Mouse (Mus musculus) midbrain, embryonic 16.5 days (tissue): ENCODE measurements at regions not wholly inside any gene's neighbourhood (a gene's known extent, or its start where the extent isn't known, plus 50 kb on each side); places are given as distances from the start of the nearest gene placed in this dataset.

ENCODE experiments used
- ATAC-seq: fragments of 200-750 bp; cut with Nextera tagmentation; 2 replicates; pipeline ENCODE4 v1.8.0; 2017; ENCODE audit warnings: moderate TSS enrichment
- H3K27ac ChIP-seq: fragments of 300-500 bp; sonication (generic); 2 replicates; pipeline ENCODE4 v1.5.1; 2014; ENCODE audit warnings: mild to moderate bottlenecking, low read length, mixed read lengths
- H3K27me3 ChIP-seq: fragments of 300-500 bp; sonication (generic); 2 replicates; pipeline ENCODE4 v1.6.1; 2014; ENCODE audit warnings: low read depth, low read length, mixed read lengths; ENCODE audit not compliant: control insufficient read depth, insufficient read depth
- H3K36me3 ChIP-seq: fragments of 300-500 bp; sonication (generic); 2 replicates; pipeline ENCODE4 v1.6.1; 2014; ENCODE audit warnings: mild to moderate bottlenecking, low read length, moderate library complexity, mixed read lengths; ENCODE audit not compliant: control insufficient read depth, insufficient read depth
- H3K4me1 ChIP-seq: fragments of 300-500 bp; sonication (generic); 2 replicates; pipeline ENCODE4 v1.6.1; 2014; ENCODE audit warnings: mild to moderate bottlenecking, low read length, mixed read lengths; ENCODE audit not compliant: control insufficient read depth, insufficient read depth
- H3K4me2 ChIP-seq: fragments of 300-500 bp; sonication (generic); 2 replicates; pipeline ENCODE4 v1.6.1; 2014; ENCODE audit warnings: mild to moderate bottlenecking, low read length, mixed read lengths
- H3K4me3 ChIP-seq: fragments of 300-500 bp; sonication (generic); 2 replicates; pipeline ENCODE4 v1.5.1; 2014; ENCODE audit warnings: low read depth, mild to moderate bottlenecking, low read length, moderate library complexity, mixed read lengths
- H3K9ac ChIP-seq: fragments of 300-500 bp; sonication (generic); 2 replicates; pipeline ENCODE4 v1.6.1; 2014; ENCODE audit warnings: low read depth, low read length, mixed read lengths
- H3K9me3 ChIP-seq: fragments of 300-500 bp; sonication (generic); replicated peaks from 2 replicates; pipeline ENCODE4 v1.6.1; 2014; ENCODE audit warnings: mild to moderate bottlenecking, low read length, mixed read lengths; ENCODE audit not compliant: control insufficient read depth, poor library complexity, severe bottlenecking
- WGBS: fragments of 180-500 bp; shearing (Covaris S2); extraction: QIAGEN DNeasy Blood & Tissue Kit; methylation state at CpG from one replicate; pipeline ENCODE4 v1.1.7; 2014; 5-methylcytosine and 5-hydroxymethylcytosine counted together

GRCm38 (mm10) chr6:127266813-127267165 is 114.8 kb upstream of the Ccnd2 start:
- Histone ChIP-seq H3K36me3 (no peaks in the 10 kb centered on the region), H3K27ac (no peak overlapping the region), H3K9ac (no peak overlapping the region), H3K9me3 (no peaks in the 10 kb centered on the region), H3K4me2 (peak overlapping the region; percentile 63), H3K27me3 (no peaks in the 10 kb centered on the region), H3K4me1 (peaks cover 8% of the 10 kb centered on the region; the same call in 1 of the 2 replicates), H3K4me3 (no peak overlapping the region; the same call in 1 of the 2 replicates)
- 35% methylated on average over 10 of the region's 10 CpGs for WGBS
- ATAC-seq, result 0 out of 2 replicates have a peak, but pooled peaks have one; percentile 34

GRCm38 (mm10) chr6:127269021-127269420 is 117.0 kb upstream of the Ccnd2 start:
- H3K4me1 ChIP-seq, result peaks cover 8% of the 10 kb centered on the region; the same call in 1 of the 2 replicates
- H3K9me3 ChIP-seq, result no peaks in the 10 kb centered on the region
- no peak overlapping the region for H3K9ac ChIP-seq
- H3K4me3 ChIP-seq, result no peak overlapping the region
- H3K36me3 ChIP-seq, result no peaks in the 10 kb centered on the region
- no peak overlapping the region for H3K27ac ChIP-seq
- no peak for ATAC-seq
- no peaks in the 10 kb centered on the region for H3K27me3 ChIP-seq
- H3K4me2 ChIP-seq, result no peak overlapping the region
- 86% methylated on average over 4 of the region's 4 CpGs for WGBS

DNA sequence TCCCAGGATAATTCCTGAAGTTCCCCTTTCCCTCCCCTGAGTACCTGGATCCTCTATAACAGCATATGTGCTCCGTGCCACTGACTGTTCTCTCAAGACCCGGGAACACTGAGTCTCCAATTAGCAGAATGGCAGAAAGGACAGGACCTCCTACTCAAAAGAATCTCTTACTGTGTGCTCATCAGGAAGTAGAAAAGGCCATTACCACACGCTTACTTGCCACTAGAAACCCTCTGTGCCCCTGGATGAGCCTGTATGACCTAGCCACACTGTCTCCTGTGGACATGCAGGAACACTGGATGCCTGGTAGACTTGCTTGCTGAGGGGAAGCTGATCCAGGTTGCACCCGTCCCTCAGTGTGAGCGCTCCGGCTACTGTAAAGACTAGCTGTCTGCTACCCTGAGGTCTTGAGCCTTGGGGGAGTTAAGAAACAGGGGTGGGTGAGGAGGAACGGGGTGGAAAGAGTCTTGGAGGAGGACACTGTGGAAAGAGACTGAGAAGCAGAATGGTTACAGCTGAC is 117.6 kb upstream of the Ccnd2 start:
- no peaks in the 10 kb centered on the region for H3K36me3 ChIP-seq
- peaks cover 8% of the 10 kb centered on the region; the same call in 1 of the 2 replicates for H3K4me1 ChIP-seq
- 81% methylated on average over 7 of the region's 7 CpGs for WGBS
- H3K9me3 ChIP-seq, result no peaks in the 10 kb centered on the region
- H3K4me3 ChIP-seq, result no peak overlapping the region
- H3K27me3 ChIP-seq, result no peaks in the 10 kb centered on the region
- H3K9ac ChIP-seq, result no peak overlapping the region
- no peak overlapping the region for H3K4me2 ChIP-seq
- no peak overlapping the region for H3K27ac ChIP-seq
- ATAC-seq, result no peak

DNA sequence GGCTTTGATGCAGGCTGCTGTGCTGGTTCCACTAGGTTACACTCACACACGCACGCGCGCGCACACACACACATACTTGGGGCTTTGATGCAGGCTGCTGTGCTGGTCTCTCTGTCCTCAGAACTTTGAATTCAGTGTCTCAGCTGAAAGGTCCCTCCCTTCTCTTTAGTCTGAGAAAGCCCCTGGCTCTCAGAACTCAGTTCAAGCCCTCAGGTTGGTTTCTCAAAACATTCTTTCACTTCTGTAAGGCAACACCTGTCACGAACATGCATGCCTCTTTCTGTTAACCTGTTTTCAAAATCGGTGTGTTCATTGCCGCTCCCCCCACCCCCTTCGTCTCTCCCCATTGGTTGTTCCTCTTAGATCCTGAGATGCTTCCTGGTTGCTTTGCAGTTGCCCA is 118.8 kb upstream of the Ccnd2 start:
- H3K9ac ChIP-seq, result no peak overlapping the region
- no peak for ATAC-seq
- 88% methylated on average over 9 of the region's 9 CpGs for WGBS

DNA sequence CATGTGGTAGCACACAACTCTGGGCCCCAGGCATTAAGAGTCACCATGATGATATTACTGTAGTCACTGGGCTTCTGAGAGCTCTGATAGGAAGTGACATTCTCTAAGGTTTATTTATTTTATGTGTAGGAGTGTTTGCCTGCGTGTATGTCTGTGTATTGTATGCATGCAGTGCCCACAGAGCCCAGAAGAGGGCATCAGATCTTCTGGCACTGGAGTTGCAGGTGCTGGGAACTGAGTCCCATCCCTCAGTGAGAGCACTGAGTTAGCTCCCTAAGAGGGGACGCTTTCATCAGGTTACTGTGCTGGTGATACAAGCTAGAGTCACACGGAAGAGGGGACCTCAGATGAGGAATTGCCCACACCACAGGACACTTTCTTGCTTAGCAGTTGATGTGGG is 119.4 kb upstream of the Ccnd2 start:
- Histone ChIP-seq H3K4me2 (no peak overlapping the region), H3K9ac (no peak overlapping the region), H3K9me3 (no peaks in the 10 kb centered on the region), H3K4me3 (no peak overlapping the region), H3K27me3 (no peaks in the 10 kb centered on the region), H3K27ac (no peak overlapping the region), H3K36me3 (no peaks in the 10 kb centered on the region), H3K4me1 (peaks cover 3% of the 10 kb centered on the region; the same call in 1 of the 2 replicates)
- 97% methylated on average over 3 of the region's 3 CpGs for WGBS
- no peak for ATAC-seq

More for the DNA sequence above, 118.8 kb upstream of the Ccnd2 start:
- H3K9me3 ChIP-seq, result no peaks in the 10 kb centered on the region
- H3K4me2 ChIP-seq, result no peak overlapping the region
- H3K4me3 ChIP-seq, result no peak overlapping the region
- H3K27ac ChIP-seq, result no peak overlapping the region
- peaks cover 8% of the 10 kb centered on the region; the same call in 1 of the 2 replicates for H3K4me1 ChIP-seq
- no peaks in the 10 kb centered on the region for H3K36me3 ChIP-seq
- H3K27me3 ChIP-seq, result no peaks in the 10 kb centered on the region

DNA sequence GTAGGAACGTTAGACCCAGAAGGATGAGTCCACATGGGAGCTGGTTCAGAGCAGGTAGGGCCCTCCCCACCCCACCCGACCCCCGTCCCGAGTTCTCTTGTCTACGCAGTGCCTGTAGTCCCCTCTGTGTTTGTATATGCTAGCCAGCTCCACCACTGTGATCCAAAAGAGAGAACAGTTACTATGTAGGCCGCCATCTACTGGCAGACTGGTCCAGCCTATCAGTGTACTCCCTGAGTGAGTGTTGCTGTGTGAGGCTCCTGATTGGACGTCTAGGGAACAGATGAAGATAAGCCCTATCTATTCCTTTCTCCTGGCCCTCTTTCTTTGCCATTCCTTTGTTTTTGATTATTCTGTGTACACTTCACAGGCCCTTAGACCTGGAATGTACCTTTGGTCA is 120.6 kb upstream of the Ccnd2 start:
- Histone ChIP-seq H3K4me2 (no peak overlapping the region), H3K4me1 (no peaks in the 10 kb centered on the region), H3K9me3 (no peaks in the 10 kb centered on the region), H3K27me3 (no peaks in the 10 kb centered on the region), H3K4me3 (no peak overlapping the region), H3K36me3 (no peaks in the 10 kb centered on the region), H3K27ac (no peak overlapping the region), H3K9ac (no peak overlapping the region)
- WGBS, result 57% methylated on average over 7 of the region's 7 CpGs
- ATAC-seq, result no peak

- no peak overlapping the region for H3K9ac ChIP-seq
- no peak overlapping the region for H3K4me3 ChIP-seq
- H3K9me3 ChIP-seq, result no peaks in the 10 kb centered on the region
- H3K4me2 ChIP-seq, result no peak overlapping the region
- WGBS, result 94% methylated on average over 9 of the region's 9 CpGs
- H3K27ac ChIP-seq, result no peak overlapping the region
- no peaks in the 10 kb centered on the region for H3K36me3 ChIP-seq
- H3K27me3 ChIP-seq, result no peaks in the 10 kb centered on the region
- ATAC-seq, result no peak
- H3K4me1 ChIP-seq, result no peaks in the 10 kb centered on the region
Observed at GRCm38 (mm10) chr6:127274732-127275429, 122.9 kb upstream of the Ccnd2 start.

GRCm38 (mm10) chr6:127275430-127275784 is 123.4 kb upstream of the Ccnd2 start:
- Histone ChIP-seq H3K9me3 (no peaks in the 10 kb centered on the region), H3K27me3 (no peaks in the 10 kb centered on the region), H3K36me3 (no peaks in the 10 kb centered on the region), H3K9ac (no peak overlapping the region), H3K4me1 (no peaks in the 10 kb centered on the region), H3K4me3 (no peak overlapping the region), H3K27ac (no peak overlapping the region), H3K4me2 (no peak overlapping the region)
- no peak for ATAC-seq
- 95% methylated on average over 2 of the region's 2 CpGs for WGBS

DNA sequence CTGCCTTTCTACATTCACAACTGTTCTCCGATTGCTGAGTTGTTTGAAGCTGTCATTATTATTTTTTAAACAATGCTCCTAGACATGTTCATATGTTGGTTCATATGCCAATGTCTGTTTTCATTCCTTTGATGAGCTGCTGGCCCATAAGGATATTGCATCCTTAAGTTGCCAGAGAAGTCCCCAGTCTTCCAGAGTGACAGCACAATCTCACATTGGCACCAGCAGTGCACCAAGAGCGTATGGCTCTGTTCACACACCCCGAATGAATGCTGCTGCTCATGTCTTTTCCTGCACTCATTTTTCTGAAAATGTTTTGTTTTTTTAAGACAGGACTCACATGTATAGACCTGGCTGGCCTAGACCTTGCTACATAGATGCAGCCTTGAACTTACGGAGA is 124.4 kb upstream of the Ccnd2 start:
- no peaks in the 10 kb centered on the region for H3K9me3 ChIP-seq
- no peaks in the 10 kb centered on the region for H3K36me3 ChIP-seq
- WGBS, result 93% methylated on average over 4 of the region's 4 CpGs
- no peak for ATAC-seq
- H3K4me2 ChIP-seq, result no peak overlapping the region
- H3K9ac ChIP-seq, result no peak overlapping the region
- H3K27ac ChIP-seq, result no peak overlapping the region
- H3K27me3 ChIP-seq, result no peaks in the 10 kb centered on the region
- no peaks in the 10 kb centered on the region for H3K4me1 ChIP-seq
- H3K4me3 ChIP-seq, result no peak overlapping the region
